Mouse (Mus musculus) kidney, adult 9 months (tissue): Measurements from ENCODE around the gene Med18.
"Not testable (repeated sequence)": the region's sequence is repeated elsewhere in the genome, so short reads cannot be mapped to it uniquely, and the experiment has no call there.

Experiments
- DNase-seq: peaks from one replicate; pipeline ENCODE4 v3.0.0; 2022

Gene Med18

GRCm38 (mm10) chr4:132463430-132464254, at the start of gene Med18:
Gene Med18 (minus strand): TSS chr4:132463921.
- DNase-seq: peak; percentile 95

- no peak for DNase-seq
Measured at GRCm38 (mm10) chr4:132512080-132512479, 48.4 kb upstream of the Med18 start.

- DNase-seq: peak; percentile 98
Measured at GRCm38 (mm10) chr4:132510352-132510798, 46.7 kb upstream of the Med18 start, which contains the start of gene Sesn2. Gene Sesn2 (minus strand): TSS chr4:132510501.

DNA sequence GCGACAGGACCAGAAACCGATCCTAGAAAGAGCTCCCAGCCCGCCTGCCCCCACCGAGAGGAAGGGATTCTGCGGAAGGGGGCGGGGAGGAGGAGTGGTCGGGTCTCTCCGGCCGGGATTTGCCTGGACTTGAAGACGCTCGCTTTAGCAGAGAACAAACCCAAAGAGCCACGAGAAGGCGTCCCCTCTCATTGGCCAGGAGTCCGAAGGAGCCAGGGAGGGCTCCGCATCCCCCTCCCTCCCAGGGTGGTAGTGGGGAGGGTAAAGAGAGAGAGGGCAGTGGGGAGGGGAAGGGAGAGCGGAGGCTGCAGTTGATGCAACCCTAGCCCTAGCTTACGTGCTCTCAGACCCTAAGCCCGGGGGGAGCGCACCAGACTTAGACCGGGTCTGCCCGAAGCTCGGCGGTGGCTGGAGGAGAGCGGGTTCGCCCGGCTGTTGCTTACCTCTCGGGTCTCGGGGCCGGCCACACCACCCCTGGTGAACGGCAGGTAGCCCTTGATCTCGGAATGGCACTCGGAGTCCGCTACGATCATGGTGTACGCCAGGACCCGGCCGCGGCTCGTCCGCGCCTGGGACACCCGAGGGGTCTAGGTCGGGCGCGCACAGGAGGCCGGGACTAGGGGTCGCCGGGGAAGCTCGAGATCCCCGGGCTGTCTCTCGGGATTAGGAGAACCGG, 46.0 kb upstream of the Med18 start:
- DNase-seq: peak; percentile 93

DNA sequence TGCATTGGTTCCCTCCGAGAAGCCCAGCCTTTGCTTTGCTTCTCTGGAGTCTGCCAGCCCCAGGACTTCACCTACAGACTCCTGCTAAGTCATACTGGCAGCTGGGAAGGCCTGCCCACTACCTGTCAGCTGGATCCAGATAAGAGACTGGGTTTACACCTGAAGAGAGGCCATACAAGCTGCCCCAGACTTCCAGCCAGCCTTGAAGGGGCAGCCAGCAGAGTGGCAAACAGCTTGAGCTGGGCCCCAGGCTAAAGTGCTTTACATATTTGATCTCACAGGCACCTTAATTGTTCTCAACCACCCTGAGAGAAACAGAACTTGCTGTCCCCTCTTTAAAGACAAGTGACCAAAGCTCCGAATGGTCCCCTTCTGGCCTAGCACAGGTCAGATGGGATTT, 43.5 kb upstream of the Med18 start:
- peak; percentile 39 for DNase-seq

- no peak for DNase-seq
Measured at GRCm38 (mm10) chr4:132506250-132506649, 42.5 kb upstream of the Med18 start.

- DNase-seq: no peak
Measured at GRCm38 (mm10) chr4:132505800-132506199, 42.1 kb upstream of the Med18 start.

DNA sequence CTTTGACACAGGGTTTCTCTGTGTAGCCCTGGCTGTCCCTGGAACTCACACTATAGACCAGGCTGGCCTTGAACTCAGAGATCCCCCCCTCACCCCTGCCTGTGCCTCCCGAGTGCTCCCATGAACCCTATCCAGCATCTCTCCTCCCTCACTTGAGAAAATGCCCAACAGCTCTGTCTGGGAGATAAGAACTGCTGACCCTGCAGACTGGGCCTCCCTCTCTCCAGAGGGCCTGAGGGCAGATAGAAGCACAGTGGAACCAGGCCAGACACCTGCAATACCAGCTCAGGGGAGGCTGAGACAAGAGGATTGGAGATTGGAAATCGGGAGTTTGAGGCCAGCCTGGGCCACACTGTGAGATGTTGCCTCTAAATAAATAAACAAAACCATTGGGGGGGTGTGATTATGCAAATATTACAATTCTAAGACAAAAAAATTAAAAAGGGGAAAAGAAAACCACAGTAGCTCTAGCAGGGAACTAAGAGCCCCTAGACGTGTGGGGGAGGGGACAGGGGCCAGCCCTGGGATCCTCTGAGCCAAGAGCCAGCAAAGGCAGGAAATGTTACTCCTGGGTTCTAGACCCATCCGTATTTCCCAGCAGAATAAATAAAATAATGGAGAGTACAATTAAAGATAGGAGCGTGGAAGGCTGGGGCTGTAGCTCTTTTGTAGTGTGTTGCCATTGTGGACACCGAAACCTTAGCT, 41.5 kb upstream of the Med18 start:
- DNase-seq: peak; percentile 41

GRCm38 (mm10) chr4:132503344-132503743, 39.6 kb upstream of the Med18 start:
- no peak for DNase-seq

GRCm38 (mm10) chr4:132501639-132502038, 37.9 kb upstream of the Med18 start:
- no peak for DNase-seq

GRCm38 (mm10) chr4:132494271-132494918, 30.7 kb upstream of the Med18 start:
- DNase-seq: no peak

DNA sequence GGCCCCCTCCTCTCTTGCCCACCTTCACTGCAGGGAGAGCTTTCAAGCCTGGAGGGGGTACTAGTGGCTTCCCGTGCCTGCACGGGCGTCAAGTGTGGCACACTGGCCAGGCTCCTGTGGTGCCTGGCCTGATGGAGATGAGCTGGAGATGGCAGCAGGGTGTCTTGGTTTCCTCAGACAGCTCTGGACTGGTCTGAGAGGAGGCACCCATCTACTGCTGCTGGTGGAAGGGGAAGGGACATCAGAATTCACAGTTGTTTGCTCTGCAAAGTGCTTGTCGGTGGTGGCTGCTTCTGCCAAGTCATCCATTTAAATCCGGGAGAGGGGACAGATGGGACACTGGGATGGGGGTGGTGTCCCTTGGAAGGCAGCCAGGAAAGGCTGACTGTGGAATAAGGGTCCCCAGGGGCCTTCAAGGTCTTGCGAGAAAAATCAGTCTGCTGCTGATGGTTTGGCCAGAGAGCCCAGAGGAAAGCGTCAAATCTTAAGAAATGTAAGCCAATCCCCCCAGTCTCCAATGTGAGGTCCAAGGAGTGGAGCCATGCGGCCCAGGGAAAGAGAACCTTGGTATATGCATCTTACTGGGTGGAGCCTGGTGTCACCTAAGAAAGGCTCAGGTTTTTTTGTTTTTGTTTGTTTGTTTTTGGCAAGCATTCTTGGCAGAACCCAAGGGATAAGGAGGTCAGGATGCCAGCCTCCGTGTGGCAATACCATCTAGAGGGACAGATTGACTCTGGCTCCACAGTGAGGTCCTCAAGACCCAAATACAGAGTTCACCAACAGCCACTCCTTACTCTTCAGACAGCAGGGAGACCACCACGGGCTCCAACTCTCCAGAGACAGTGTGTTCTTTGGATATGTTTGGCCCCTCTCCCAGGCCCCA, 28.7 kb upstream of the Med18 start:
- peak; percentile 56 for DNase-seq

GRCm38 (mm10) chr4:132491748-132492147, 28.0 kb upstream of the Med18 start:
- DNase-seq: peak; percentile 96

DNA sequence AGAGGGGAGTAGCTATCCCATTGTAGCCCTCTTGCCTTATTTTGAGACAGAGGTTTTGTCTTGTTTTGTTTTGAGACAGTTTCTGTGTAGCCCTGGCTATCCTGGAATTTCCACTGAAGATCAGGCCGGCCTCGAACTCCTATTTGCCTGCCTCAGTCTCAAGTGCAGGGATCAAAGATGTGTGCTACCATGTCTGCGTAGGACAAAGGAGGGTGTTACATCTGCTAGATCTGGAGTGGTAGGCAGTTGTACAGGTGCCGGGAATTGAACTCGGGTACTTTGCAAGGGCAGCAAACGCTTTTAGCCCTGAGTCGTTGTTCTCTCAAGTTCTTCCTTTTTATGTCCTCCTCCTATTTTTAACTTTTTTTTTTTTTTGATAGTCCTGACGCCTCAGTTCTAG, 27.3 kb upstream of the Med18 start:
- no peak for DNase-seq

GRCm38 (mm10) chr4:132490273-132491010, 26.7 kb upstream of the Med18 start:
- no peak for DNase-seq

GRCm38 (mm10) chr4:132488976-132489375, 25.3 kb upstream of the Med18 start:
- DNase-seq: no peak

DNA sequence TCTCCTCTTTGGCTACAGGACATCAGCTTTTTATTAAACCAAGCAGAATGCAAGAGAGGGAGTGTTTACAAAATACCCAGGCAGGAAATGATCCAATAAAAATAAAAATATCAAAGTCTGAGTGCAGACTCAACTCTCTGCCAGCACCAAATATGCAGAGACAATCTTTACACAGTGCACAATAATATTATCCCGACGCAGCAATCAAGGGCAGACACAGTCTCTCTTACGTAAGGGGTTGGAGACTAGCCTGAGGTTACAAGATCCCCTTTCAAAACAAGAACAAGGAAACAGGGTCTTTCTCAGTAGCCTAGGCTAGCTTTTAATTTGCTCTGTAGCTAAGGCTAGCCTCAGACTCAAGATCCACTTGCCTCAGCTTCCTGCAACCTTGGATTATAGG, 24.8 kb upstream of the Med18 start:
- DNase-seq: peak; percentile 75

GRCm38 (mm10) chr4:132484820-132485219, 21.1 kb upstream of the Med18 start:
- DNase-seq: peak; percentile 86

- DNase-seq: no peak
Measured at GRCm38 (mm10) chr4:132484231-132484630, 20.5 kb upstream of the Med18 start.

- DNase-seq: peak; percentile 96
Measured at GRCm38 (mm10) chr4:132482956-132483608, 19.4 kb upstream of the Med18 start.

DNA sequence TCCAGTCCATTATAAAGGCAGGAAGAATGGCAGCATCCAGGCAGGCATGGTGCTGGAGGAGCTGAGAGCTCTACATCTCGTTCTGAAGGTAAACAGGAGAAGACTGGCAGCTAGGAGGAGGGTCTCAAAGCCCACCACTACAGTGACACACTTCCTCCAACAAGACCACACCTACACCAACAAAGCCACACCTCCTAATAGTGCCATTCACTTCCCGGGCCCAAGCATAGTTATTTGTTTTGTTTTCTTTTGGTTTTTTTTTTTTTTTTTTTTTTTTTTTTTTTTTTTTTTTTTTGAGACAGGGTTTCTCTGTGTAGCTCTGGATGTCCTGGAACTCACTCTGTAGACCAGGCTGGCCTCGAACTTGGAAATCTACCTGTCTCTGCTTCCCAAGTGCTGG, 18.4 kb upstream of the Med18 start:
- not testable (repeated sequence) for DNase-seq
